Mouse (Mus musculus) C2C12 (cell line): ENCODE results near the gene Gm15155.

Experiments used
- CEBPB ChIP-seq: IDR thresholded peaks from one replicate; pipeline ENCODE4 v1.6.1; 2011; ENCODE audit warnings: low read depth, mild to moderate bottlenecking, control low read depth, moderate library complexity
- CTCF ChIP-seq: IDR thresholded peaks from one replicate; pipeline ENCODE4 v1.5.1; 2011; ENCODE audit not compliant: control insufficient read depth, insufficient read depth, insufficient read length
- FOSL1 ChIP-seq: IDR thresholded peaks from one replicate; pipeline ENCODE4 v1.8.0; 2011; ENCODE audit warnings: mild to moderate bottlenecking, low read length; ENCODE audit not compliant: poor library complexity, insufficient read depth, severe bottlenecking
- MAX ChIP-seq: IDR thresholded peaks from one replicate; pipeline ENCODE4 v1.6.1; 2011; ENCODE audit warnings: mild to moderate bottlenecking, control low read depth
- MYOD1 ChIP-seq: IDR thresholded peaks from one replicate; pipeline ENCODE4 v1.6.1; 2011; ENCODE audit warnings: low read depth; ENCODE audit not compliant: control insufficient read depth, insufficient read length
- MYOG ChIP-seq: IDR thresholded peaks from one replicate; pipeline ENCODE4 v1.6.1; 2011; ENCODE audit not compliant: control insufficient read depth, insufficient read length; ENCODE audit errors: extremely low read depth
- USF1 ChIP-seq: IDR thresholded peaks from one replicate; pipeline ENCODE4 v1.6.1; 2011; ENCODE audit warnings: low read depth, mild to moderate bottlenecking, control low read depth, moderate library complexity

DNA sequence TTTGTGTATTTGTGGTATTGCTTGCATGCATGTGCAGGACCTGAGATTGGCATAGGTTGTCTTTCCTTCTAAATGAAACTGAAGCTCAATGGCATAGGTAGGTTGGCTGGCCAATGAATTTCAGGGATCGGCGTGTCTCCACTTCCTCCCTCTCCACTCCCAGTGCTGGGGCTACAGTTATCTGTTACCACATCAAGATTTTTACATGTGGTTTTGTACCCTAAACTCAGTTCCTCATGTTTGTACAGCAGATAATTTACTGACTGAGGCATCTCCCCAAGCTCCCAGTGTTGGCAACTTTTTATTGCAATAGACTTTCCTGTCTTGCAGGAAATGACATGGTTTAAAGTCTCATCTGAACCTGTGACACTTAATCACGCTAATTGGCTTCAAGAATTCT is 21.4 kb downstream of the Gm15155 start:
- TF ChIP-seq CTCF (no peak), MYOD1 (no peak), MYOG (no peak), CEBPB (no peak), USF1 (no peak), FOSL1 (no peak), MAX (no peak)
